Mouse (Mus musculus) cerebellum, adult 18-20 months (tissue): ENCODE measurements at regions not wholly inside any gene's neighbourhood (a gene's known extent, or its start where the extent isn't known, plus 50 kb on each side); places are given as distances from the start of the nearest gene placed in this dataset.
A peak's percentile ranks its signal among the peaks of the same experiment; 100 is the strongest.

Experiments
- DNase-seq, 2 experiments: peaks; one replicate each; pipeline ENCODE4 v3.0.0; 2021

GRCm38 (mm10) chr10:99599142-99600120 is 160.0 kb downstream of the Csl start:
- peak; percentile 30 to 31 for DNase-seq

DNA sequence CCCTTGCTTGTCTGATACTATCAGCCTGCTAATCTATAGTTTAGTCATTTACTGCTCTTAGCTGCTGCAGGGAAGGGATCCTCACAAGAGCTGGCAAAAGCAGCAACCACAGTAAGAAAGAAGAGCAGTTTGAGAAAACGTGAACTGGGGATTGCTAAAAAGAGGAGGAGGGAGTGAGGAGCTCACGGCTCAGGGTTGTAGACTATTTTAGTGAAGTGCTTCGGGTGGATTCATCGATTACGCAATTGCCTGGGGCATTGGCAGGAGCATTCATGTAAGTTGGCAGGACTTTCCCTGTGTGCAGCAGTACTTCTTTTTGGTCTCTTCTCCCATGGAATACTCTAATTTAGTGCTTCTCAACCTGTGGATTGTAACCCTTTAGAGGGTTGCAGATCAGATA is 157.1 kb downstream of the Csl start:
- no peak for DNase-seq

- DNase-seq: no peak
These were observed 155.3 kb downstream of the Csl start for GRCm38 (mm10) chr10:99604172-99604571.

- DNase-seq: no peak
These were observed 151.0 kb downstream of the Csl start for GRCm38 (mm10) chr10:99608477-99608876.

DNA sequence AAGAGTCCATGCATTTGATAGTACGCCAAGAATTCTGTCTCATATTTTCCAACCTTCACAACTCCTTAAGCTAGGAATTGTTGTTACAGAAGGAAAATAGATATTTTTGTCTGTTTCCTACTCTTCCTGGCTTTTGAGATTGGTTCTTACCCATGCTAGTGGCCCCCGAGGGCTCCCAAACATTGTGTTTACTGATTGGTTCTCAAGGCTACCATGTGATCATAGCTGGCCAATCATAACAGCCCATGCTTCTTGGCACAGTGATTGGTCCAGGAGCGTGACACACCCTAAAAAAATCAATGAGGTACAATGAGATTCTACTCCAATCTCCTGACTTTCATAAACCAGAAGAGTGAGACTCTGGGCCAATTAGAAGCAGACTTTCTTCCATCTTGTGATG is 150.0 kb downstream of the Csl start:
- DNase-seq: no peak

DNA sequence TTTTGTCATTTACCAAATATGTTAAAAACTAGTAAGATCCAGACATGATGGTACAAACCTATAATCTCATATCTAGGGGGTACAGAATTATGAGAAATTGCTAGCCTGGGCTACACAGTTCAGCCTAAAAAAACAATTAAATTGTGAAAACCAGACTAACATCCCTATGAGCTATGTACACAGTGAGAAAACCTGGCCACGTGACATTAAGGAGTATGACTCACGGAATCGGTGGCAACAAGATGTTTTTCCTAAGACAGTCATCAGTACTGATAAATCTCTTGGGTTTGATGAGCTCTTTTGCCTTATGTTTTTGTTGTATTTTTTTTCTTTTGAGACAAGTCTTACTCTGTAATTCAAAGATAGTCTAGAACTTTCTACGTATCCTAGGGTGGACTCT is 148.6 kb downstream of the Csl start:
- no peak for DNase-seq

DNA sequence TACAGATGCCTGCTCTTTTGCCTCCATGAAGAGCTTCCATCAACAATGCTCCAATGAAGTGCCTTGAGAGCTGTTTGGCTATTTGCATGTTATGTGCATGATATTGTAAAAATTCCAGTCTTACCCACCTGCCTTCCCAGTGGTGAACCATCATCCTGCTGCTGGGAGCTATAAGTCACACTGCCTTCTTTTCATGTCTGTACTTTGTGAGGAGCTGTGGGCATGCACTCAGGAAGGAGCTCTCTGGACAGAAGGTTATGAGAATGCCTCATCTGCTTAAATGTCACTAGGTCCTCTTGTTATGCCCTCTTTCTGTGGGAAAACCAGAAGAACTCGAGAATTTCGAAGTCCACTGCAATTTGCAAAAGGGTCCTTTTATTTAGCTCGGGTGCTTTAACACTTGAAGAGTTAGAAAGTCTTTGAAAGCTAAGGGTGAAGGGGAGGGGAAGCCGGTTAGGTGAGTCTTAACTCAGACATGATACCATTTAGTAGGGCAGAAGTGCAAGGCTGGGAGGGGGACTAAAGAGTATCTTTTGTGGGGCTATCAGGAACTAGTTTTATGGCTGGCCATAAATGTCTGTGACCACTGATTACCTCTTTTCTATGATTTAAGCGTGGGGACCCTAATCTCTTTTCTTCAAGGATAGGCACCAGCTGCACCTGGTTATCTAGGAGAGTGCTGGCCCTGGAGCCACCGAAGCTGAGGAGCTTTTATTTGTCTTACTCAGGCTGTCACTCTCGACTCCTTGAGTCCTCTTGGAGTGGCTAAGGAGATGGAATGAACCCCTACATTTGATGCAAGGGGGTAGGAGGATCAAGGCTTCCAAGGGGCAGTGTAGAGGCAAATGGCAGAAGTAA is 144.8 kb downstream of the Csl start:
- DNase-seq: no peak

GRCm38 (mm10) chr10:99615371-99615770 is 144.1 kb downstream of the Csl start:
- no peak for DNase-seq

DNA sequence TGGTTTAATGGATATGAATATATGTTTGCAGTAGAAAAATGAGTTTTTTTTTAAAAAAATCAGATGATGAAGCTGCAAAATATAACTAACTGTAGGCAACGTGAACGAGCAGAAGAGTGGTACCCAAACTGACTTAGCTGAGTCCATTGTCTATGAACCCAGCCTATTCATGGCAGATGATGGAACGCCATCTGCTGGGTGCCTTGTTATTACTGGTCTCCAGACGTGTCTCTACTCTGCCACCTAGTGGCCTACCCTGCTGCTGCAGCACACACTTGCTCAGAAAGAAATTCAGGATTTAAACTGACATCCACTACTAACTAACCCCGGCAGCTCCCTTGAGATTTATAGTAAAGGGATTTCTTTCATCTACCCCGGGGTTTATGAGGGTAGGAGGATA is 143.7 kb downstream of the Csl start:
- DNase-seq: peak; percentile 68 to 72

DNA sequence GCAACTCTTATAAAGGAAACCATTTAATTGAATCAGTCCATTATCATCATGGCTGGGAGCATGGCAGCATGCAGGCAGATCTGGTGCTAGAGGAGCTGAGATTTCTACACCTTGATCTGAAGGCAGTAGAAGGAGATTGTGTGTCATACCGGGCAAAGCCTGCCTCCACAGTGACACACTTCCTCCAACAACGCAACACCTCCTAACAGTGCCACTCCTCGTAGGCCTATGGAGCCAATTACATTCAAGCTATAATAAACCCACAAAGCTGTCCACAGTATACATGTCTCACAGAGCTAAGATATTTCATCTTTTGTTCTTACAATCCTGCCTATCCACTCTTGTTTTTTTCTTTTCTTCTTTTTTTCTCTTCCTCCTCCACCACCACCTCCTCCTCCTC is 141.8 kb downstream of the Csl start:
- no peak for DNase-seq

GRCm38 (mm10) chr10:99619421-99620151 is 139.9 kb downstream of the Csl start:
- DNase-seq: peak; percentile 56 to 75

GRCm38 (mm10) chr10:99620489-99620888 is 139.0 kb downstream of the Csl start:
- no peak for DNase-seq

DNA sequence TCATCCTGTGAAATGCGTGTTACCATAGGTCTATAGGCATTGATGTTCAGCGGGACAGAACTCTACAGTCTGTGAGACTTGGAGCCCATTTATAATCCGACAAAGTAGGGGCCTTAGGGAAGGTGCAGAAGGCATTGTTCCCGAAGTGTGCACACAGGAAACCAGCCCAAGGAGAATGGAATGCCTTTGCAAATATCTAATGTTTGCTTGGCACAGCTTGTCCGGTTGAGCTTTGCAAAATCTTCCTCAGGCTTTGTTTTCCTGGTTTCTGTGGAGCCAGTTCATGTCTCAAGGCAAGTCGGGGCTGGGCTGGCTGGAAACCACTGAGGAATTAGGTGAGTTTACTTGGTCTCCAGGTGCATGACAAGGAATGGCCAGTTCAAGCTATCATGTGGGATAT is 132.1 kb downstream of the Csl start:
- no peak for DNase-seq

- DNase-seq: no peak
These were observed 127.0 kb downstream of the Csl start for GRCm38 (mm10) chr10:99632250-99632985.

GRCm38 (mm10) chr10:99635796-99636195 is 123.7 kb downstream of the Csl start:
- DNase-seq: no peak

DNA sequence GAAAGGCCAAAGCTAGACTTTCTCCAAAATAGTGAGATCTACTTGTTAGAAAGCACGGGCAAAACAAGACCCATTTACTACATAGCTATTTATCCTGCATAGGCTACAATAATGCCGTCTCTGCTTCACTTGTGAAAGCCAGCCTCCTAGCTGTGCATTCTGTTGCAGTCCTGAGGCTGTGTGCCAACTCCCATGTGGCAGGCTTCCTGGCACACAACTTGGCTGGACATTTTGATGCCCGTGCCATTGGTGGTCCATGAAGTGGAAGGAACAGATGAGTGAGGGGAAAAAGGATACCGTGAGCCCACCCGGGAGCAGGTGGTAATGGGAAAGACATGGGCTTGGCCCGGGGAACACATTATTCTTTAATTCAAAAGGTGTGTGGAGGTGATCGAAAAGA is 120.4 kb downstream of the Csl start:
- peak; percentile 18 to 44 for DNase-seq

GRCm38 (mm10) chr10:99639469-99639868 is 120.0 kb downstream of the Csl start:
- DNase-seq: no peak

GRCm38 (mm10) chr10:99641784-99642183 is 117.7 kb downstream of the Csl start:
- peak in 1 of 2 experiments; percentile 18 for DNase-seq

DNA sequence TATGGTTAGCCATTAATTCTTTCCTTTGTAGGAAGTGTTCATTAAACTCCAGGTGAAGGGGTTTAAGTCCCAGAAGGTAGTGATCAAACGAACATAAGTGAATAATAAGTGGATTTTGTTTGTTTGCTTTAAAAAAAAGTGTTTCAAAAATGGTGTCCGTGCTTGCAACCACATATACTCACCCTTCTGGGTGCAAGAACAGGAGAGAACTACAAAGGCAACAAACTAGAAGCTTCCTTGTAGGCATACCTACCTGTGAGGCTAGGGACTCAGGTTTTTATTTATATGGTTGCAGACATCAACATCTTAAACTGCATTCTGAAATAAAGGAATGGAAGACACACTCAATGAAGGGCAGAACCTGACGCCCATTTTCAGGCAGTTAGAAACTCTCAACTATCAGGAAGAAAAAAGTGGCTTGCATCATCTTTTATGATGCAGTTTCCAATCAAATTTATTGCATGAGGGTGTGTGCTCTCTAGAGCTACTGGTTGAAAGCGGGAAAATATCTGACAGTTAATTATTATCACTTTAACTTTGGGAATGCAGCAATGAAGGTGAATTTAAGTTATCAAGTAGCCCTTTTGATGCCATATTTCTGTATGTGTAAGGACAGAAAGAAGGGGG is 117.1 kb downstream of the Csl start:
- no peak for DNase-seq

DNA sequence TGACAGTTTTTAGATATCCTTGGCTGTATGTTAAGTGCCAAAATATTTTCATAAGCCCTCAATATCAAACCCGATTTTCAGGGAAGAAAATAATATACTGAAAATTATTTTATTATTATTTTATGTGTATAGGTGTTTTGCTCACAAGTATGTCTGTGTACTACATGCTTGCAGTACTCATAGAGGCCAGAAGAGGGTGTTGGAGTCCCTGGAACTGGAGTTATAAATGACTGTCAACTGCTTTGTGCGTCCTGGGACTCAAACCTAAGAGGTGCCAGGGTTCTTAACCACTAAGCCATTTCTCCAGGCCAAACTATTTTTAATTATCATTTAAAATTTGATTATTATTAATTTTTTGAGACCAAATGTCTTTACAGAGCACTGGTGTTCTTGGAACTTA is 114.5 kb downstream of the Csl start:
- DNase-seq: no peak

DNA sequence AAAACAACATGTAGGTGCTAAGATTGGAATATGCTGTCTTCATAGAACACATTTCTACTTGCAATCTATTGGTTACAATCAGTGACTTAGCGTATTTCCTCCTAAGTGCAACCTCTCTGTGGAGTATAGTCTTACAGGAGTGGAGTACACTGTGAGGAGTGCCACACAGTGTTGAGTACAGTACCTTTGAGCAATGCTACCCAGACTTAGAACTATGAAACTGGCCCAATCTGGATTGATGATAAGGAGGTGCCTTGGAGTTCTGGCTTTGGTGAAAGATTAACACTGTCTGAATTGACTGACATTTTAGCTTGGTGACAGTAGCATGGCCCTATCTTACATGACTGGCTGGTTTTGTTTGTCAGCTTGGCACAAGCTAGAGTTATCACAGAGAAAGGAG is 107.4 kb downstream of the Csl start:
- DNase-seq: no peak

- DNase-seq: no peak
These were observed 105.2 kb downstream of the Csl start for GRCm38 (mm10) chr10:99654284-99654683.
